In genomic region chr4:129514300-129514898, GRCm38 (mm10) we compare ENCODE assay signal across 8 mouse cellular contexts. TPM values are rescaled to one million over a fixed set of nuclear protein-coding genes. Genes with fewer than 3 reads are reported as not detected.
DNase-seq lines count a peak whose midpoint lies in the region; ATAC-seq and TF ChIP-seq lines count a peak whose summit lies in the region.

No protein-coding gene starts in this region.

- no peaks in the 10 kb centered on the region for H3K27me3 ChIP-seq in intestine, embryonic 15.5 days (replicated peaks)
- H3K27me3 ChIP-seq in lung, embryonic 15.5 days, result no peaks in the 10 kb centered on the region

- peak overlapping the region; percentile 64 for H3K4me2 ChIP-seq in intestine, embryonic 15.5 days (replicated peaks)
- peak overlapping the region; percentile 80 for H3K4me2 ChIP-seq in lung, embryonic 15.5 days

- peak; percentile 62 for ATAC-seq in intestine, embryonic 15.5 days
- ATAC-seq in lung, embryonic 15.5 days (ENCODE audit: borderline replicate concordance, extremely low read depth, low FRiP score, low TSS enrichment), result peak; percentile 50

- WGBS in intestine, embryonic 15.5 days, result 1% methylated on average over 34 of the region's 35 CpGs
- 0% methylated on average over 35 of the region's 35 CpGs for WGBS in lung, embryonic 15.5 days
- under 1% methylated on average over 35 of the region's 35 CpGs for WGBS in olfactory bulb, adult 2 months

- H3K9me3 ChIP-seq in intestine, embryonic 15.5 days, result no peaks in the 10 kb centered on the region
- no peaks in the 10 kb centered on the region for H3K9me3 ChIP-seq in lung, embryonic 15.5 days

- DNase-seq in left cerebral cortex, adult 2 months (ENCODE audit: extremely low spot score in 1 of 2, low spot score in 2 of 2), result peak; percentile 36 to 57
- DNase-seq in left cerebral cortex, adult 9 months (ENCODE audit: low spot score in 2 of 2), result no peak
- peak; percentile 73 for DNase-seq in forelimb bud, embryonic 11.5 days (ENCODE audit: low read depth, low spot score)
- DNase-seq in thymus, postnatal 36 days, result peak; percentile 76

- intact Hi-C loops in left cerebral cortex, adult 2 months (cut with DNase I), result no loop called here

- peak; percentile 80 for TF ChIP-seq CTCF in left cerebral cortex, adult 2 months (IDR thresholded peaks at IDR 0.05)
- TF ChIP-seq CTCF in bone marrow macrophage, adult 2 months (IDR thresholded peaks at IDR 0.05; ENCODE audit: low read depth, low read length), result peak; percentile 74
- TF ChIP-seq CTCF in olfactory bulb, adult 2 months (IDR thresholded peaks at IDR 0.05; ENCODE audit: insufficient read depth, low read depth, low read length), result peak; percentile 89

- H3K27ac ChIP-seq in left cerebral cortex, adult 2 months, result peak overlapping the region; percentile 72
- no peak overlapping the region for H3K27ac ChIP-seq in bone marrow macrophage, adult 2 months (ENCODE audit: insufficient read depth, low read depth, low read length)
- H3K27ac ChIP-seq in intestine, embryonic 15.5 days, result peak overlapping the region; percentile 91
- H3K27ac ChIP-seq in lung, embryonic 15.5 days, result peak overlapping the region; percentile 95
- H3K27ac ChIP-seq in olfactory bulb, adult 2 months (ENCODE audit: insufficient read depth, low read depth, low read length), result peak overlapping the region; percentile 27; the same call in 1 of the 2 replicates

- H3K4me3 ChIP-seq in left cerebral cortex, adult 2 months, result peak overlapping the region; percentile 53
- H3K4me3 ChIP-seq in bone marrow macrophage, adult 2 months (ENCODE audit: insufficient read depth, low read length), result peak overlapping the region; percentile 64
- peak overlapping the region; percentile 99 for H3K4me3 ChIP-seq in intestine, embryonic 15.5 days (replicated peaks)
- H3K4me3 ChIP-seq in lung, embryonic 15.5 days, result peak overlapping the region; percentile 95
- peak overlapping the region; percentile 89 for H3K4me3 ChIP-seq in olfactory bulb, adult 2 months (ENCODE audit: insufficient read depth, low read depth, low read length)

- no peak for TF ChIP-seq POLR2A in bone marrow macrophage, adult 2 months (IDR thresholded peaks at IDR 0.05; ENCODE audit: borderline replicate concordance, low read depth, low read length)
- TF ChIP-seq POLR2A in olfactory bulb, adult 2 months (IDR thresholded peaks at IDR 0.05; ENCODE audit: insufficient read depth, low read depth, low read length), result no peak

- peaks cover 18% of the 10 kb centered on the region for H3K4me1 ChIP-seq in bone marrow macrophage, adult 2 months (ENCODE audit: control insufficient read depth, insufficient read depth, low read length)
- peaks cover 29% of the 10 kb centered on the region for H3K4me1 ChIP-seq in intestine, embryonic 15.5 days (replicated peaks)
- H3K4me1 ChIP-seq in lung, embryonic 15.5 days, result peaks cover 53% of the 10 kb centered on the region
- peaks cover 14% of the 10 kb centered on the region for H3K4me1 ChIP-seq in olfactory bulb, adult 2 months (ENCODE audit: control insufficient read depth, insufficient read depth, low read length)

- peaks cover 17% of the 10 kb centered on the region for H3K36me3 ChIP-seq in intestine, embryonic 15.5 days
- H3K36me3 ChIP-seq in lung, embryonic 15.5 days, result peaks cover 31% of the 10 kb centered on the region

- peak overlapping the region; percentile 99 for H3K9ac ChIP-seq in intestine, embryonic 15.5 days
- peak overlapping the region; percentile 99 for H3K9ac ChIP-seq in lung, embryonic 15.5 days

RNA-seq across cellular contexts. Expression of gene Marcksl1, which starts 1.0 kb away (rescaled TPM):
- 100 to 1,000 TPM in 1 of 2 experiments, 10 to 100 TPM in 1; 96.0 to 102 TPM for total RNA-seq in left cerebral cortex, adult 2 months (2021)
- polyA plus RNA-seq in bone marrow macrophage, adult 2 months (2012; ENCODE audit: insufficient read depth, insufficient read length, missing spikeins), result 157 and 166 TPM in 2 replicates
- 432 and 487 TPM in 2 replicates for polyA plus RNA-seq in intestine, embryonic 15.5 days (2015; fragmentation: Nextera tagmentation; extraction: Ambion mirVana)
- polyA plus RNA-seq in lung, embryonic 15.5 days (2015; fragmentation: Nextera tagmentation; extraction: Ambion mirVana), result 748 and 767 TPM in 2 replicates
- 192 TPM in 1 of 2 replicates, not detected in the other for polyA plus RNA-seq in olfactory bulb, adult 2 months (2012; ENCODE audit: insufficient read depth, insufficient read length, low replicate concordance, missing spikeins)

RNA-seq across cellular contexts. Expression of gene Fam229a, which starts 23.4 kb away (rescaled TPM):
- under 1 TPM in 1 of 2 experiments, not detected in 1; 0.91 TPM for total RNA-seq in left cerebral cortex, adult 2 months (2021)
- not detected in 2 replicates for polyA plus RNA-seq in bone marrow macrophage, adult 2 months (2012; ENCODE audit: insufficient read depth, insufficient read length, missing spikeins)
- polyA plus RNA-seq in intestine, embryonic 15.5 days (2015; fragmentation: Nextera tagmentation; extraction: Ambion mirVana), result not detected in 2 replicates
- polyA plus RNA-seq in lung, embryonic 15.5 days (2015; fragmentation: Nextera tagmentation; extraction: Ambion mirVana), result not detected in 2 replicates
- not detected in 2 replicates for polyA plus RNA-seq in olfactory bulb, adult 2 months (2012; ENCODE audit: insufficient read depth, insufficient read length, low replicate concordance, missing spikeins)

RNA-seq across cellular contexts. Expression of gene Tssk3, which starts 23.6 kb away (rescaled TPM):
- not detected for total RNA-seq in left cerebral cortex, adult 2 months (2021)
- not detected in 2 replicates for polyA plus RNA-seq in bone marrow macrophage, adult 2 months (2012; ENCODE audit: insufficient read depth, insufficient read length, missing spikeins)
- polyA plus RNA-seq in intestine, embryonic 15.5 days (2015; fragmentation: Nextera tagmentation; extraction: Ambion mirVana), result not detected in 2 replicates
- polyA plus RNA-seq in lung, embryonic 15.5 days (2015; fragmentation: Nextera tagmentation; extraction: Ambion mirVana), result not detected in 2 replicates
- polyA plus RNA-seq in olfactory bulb, adult 2 months (2012; ENCODE audit: insufficient read depth, insufficient read length, low replicate concordance, missing spikeins), result not detected in 2 replicates

RNA-seq across cellular contexts. Expression of gene Hdac1, which starts 28.1 kb away (rescaled TPM):
- total RNA-seq in left cerebral cortex, adult 2 months (2021), result 10 to 100 TPM; 26.5 to 29.5 TPM
- polyA plus RNA-seq in bone marrow macrophage, adult 2 months (2012; ENCODE audit: insufficient read depth, insufficient read length, missing spikeins), result 75.2 and 83.9 TPM in 2 replicates
- polyA plus RNA-seq in intestine, embryonic 15.5 days (2015; fragmentation: Nextera tagmentation; extraction: Ambion mirVana), result 200 and 203 TPM in 2 replicates
- 251 and 260 TPM in 2 replicates for polyA plus RNA-seq in lung, embryonic 15.5 days (2015; fragmentation: Nextera tagmentation; extraction: Ambion mirVana)
- not detected in 2 replicates for polyA plus RNA-seq in olfactory bulb, adult 2 months (2012; ENCODE audit: insufficient read depth, insufficient read length, low replicate concordance, missing spikeins)

RNA-seq across cellular contexts. Expression of gene Bsdc1, which starts 53.0 kb away (rescaled TPM):
- 10 to 100 TPM; 56.6 to 57.8 TPM for total RNA-seq in left cerebral cortex, adult 2 months (2021)
- 37.3 and 42.3 TPM in 2 replicates for polyA plus RNA-seq in bone marrow macrophage, adult 2 months (2012; ENCODE audit: insufficient read depth, insufficient read length, missing spikeins)
- 22.1 and 24.9 TPM in 2 replicates for polyA plus RNA-seq in intestine, embryonic 15.5 days (2015; fragmentation: Nextera tagmentation; extraction: Ambion mirVana)
- 23.1 and 24.2 TPM in 2 replicates for polyA plus RNA-seq in lung, embryonic 15.5 days (2015; fragmentation: Nextera tagmentation; extraction: Ambion mirVana)
- not detected in 2 replicates for polyA plus RNA-seq in olfactory bulb, adult 2 months (2012; ENCODE audit: insufficient read depth, insufficient read length, low replicate concordance, missing spikeins)

Comparison
In these comparisons a context has a peak if more than half of its experiments do, and no peak if none do; other contexts are left out.
1. DNase-seq: peak in left cerebral cortex, adult 2 months (2 of 2), forelimb bud, embryonic 11.5 days (single experiment) and thymus, postnatal 36 days (2 of 2); none in left cerebral cortex, adult 9 months (0 of 2).
2. Peak in every context shown above with its lines, with median percentiles within 50 percentile points of each other: H3K4me3 ChIP-seq and CTCF ChIP-seq.